Mouse (Mus musculus) testis, postnatal 10 days (tissue): ENCODE measurements around the gene B4galnt1.

Experiments
- DNase-seq: peaks from one replicate; pipeline ENCODE4 v3.0.0; 2021; ENCODE audit warnings: low spot score

B4galnt1 gene

GRCm38 (mm10) chr10:127170837-127171272 is 5.8 kb downstream of the B4galnt1 start:
- DNase-seq = peak; percentile 89

GRCm38 (mm10) chr10:127171631-127172200 is 6.7 kb downstream of the B4galnt1 start:
- DNase-seq = no peak

GRCm38 (mm10) chr10:127173148-127174065 is 8.4 kb downstream of the B4galnt1 start:
- DNase-seq = no peak

GRCm38 (mm10) chr10:127174170-127174569 is 9.1 kb downstream of the B4galnt1 start:
- no peak for DNase-seq

- no peak for DNase-seq
These were observed 11.2 kb downstream of the B4galnt1 start for GRCm38 (mm10) chr10:127176228-127176627.

GRCm38 (mm10) chr10:127176756-127177155 is 11.7 kb downstream of the B4galnt1 start:
- DNase-seq = no peak

DNA sequence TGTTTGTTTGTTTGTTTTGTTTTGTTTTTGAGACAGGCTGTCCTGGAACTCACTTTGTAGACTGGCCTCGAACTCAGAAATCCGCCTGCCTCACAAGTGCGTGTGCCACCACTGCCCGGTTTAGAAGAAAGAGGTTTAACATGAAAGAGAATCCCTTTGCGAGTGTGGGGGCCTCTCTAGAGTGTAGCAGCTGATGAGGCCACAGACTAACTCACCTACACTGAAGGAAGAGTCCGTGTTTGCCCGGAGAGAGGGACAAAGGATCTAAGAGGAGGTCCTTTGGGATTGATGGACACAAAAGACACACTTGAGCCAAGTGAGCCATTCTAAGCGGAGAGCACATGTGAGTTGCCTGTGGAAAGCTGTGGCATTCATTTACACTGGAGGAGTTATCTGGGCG is 12.2 kb downstream of the B4galnt1 start:
- no peak for DNase-seq

DNA sequence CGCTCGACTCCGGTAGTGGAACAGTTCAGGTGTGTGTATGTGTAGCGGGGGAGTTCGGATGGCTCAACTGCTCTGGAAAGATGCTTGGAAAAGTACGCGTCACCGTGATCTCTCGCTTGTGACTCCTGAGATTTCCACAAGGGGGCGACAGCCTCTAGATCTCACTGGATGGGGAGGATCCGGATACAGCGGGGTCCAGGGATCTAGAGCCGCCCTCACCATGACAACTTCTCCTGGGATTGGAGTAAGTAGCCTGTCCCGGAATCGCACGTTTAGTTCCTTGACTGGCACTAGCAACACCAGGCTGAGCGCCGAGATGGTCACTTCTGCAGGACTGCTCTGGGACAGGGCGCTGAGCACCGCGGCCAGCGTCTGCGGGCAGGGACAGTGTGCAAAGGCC is 12.7 kb downstream of the B4galnt1 start:
- peak; percentile 86 for DNase-seq

GRCm38 (mm10) chr10:127178286-127179027 is 13.4 kb downstream of the B4galnt1 start:
- DNase-seq = no peak

GRCm38 (mm10) chr10:127179871-127180694 is 15.1 kb downstream of the B4galnt1 start, which contains the start of gene Slc26a10:
Gene Slc26a10, minus strand, starts transcription at chr10:127180645.
- no peak for DNase-seq

GRCm38 (mm10) chr10:127180695-127181047 is 15.6 kb downstream of the B4galnt1 start:
- DNase-seq = no peak

- no peak for DNase-seq
These were observed 16.5 kb downstream of the B4galnt1 start for GRCm38 (mm10) chr10:127181566-127181965.

- no peak for DNase-seq
These were observed 17.6 kb downstream of the B4galnt1 start for GRCm38 (mm10) chr10:127182624-127183023.

DNA sequence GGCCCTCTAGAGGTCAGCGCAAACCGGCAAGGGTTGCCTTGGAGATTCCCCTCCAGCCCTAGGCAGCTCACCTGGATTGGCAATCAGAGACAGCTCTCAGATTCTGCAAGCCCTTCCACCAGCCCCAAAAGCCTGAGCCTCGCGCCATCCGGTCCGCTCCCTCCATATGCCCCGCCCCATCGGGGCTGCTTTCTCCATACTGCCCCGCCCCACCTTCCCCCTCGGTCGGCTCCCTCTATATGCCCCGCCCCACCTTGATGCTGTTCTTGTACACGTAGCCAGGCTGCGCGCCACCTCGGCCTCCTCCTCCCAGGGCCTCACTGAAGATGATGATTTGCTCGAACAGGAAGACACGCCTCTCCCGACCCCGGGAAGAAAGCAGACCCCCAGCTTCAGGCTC is 18.7 kb downstream of the B4galnt1 start:
- no peak for DNase-seq

DNA sequence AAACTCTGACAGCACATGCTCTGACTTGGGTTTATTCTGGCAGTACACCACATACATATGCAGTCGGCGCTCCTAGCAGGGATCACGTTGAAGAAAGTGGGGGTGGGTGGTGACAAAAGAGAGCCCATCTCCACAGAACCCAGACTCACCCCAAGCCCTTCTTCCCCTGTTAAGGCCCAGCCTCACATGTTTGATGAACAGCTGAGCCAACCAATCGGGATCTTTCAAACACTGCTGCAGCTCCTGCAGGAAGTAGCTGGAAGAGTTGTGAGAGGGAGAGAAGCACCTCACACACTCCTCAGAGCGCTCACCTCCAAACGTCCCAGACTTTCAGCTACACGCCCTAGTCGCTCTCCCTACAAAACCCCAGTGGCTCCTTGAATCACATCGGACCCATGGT is 20.1 kb downstream of the B4galnt1 start:
- DNase-seq = no peak

DNA sequence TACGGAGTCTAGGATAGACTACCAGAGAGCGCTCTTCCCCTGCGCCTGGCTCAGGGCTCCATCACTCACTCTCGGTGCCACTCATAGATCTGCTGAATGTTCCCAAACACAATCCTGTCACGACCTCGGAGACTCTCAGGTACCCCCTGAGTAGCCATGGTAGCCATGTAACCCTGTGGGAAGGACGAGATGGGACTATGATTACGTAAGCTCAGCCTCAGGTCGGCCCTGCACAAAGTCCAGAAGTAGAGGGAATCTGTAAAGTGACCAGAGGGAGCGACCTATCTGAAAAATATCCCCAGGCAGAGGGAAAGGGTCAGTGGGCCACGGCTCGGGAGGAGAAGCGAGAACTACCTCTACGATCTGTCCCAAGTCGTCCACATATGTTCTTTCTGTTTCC is 20.5 kb downstream of the B4galnt1 start:
- DNase-seq = no peak

DNA sequence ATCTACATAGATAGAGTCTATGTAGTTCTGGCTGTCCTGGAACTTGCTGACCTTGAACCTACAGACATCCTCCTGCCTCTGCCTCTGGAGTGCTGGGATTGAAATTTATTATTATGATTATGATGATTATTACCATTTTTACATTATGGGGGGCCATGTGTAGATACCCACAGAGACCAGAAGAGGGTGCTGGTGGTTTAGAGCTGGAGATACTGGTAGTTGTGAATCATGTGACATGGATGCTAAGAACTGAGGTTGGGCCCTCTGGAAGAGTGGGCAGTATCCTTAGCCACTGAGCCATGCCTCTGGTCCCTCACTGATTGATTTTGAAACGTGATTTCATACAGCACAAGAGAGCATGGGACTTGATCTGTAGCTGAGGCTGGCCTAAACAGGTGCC is 21.4 kb downstream of the B4galnt1 start:
- DNase-seq = no peak

GRCm38 (mm10) chr10:127187371-127188078 is 22.5 kb downstream of the B4galnt1 start:
- no peak for DNase-seq

GRCm38 (mm10) chr10:127188079-127188453 is 23.0 kb downstream of the B4galnt1 start:
- peak; percentile 51 for DNase-seq

GRCm38 (mm10) chr10:127188465-127189115 is 23.6 kb downstream of the B4galnt1 start:
- peak; percentile 77 for DNase-seq
